Mouse (Mus musculus) lung, adult 2 months (tissue): ENCODE results near the gene Chd3.

ENCODE experiments used
- CTCF ChIP-seq: fragments of 200-500 bp; IDR thresholded peaks from 2 replicates; pipeline ENCODE4 v1.5.1; 2011; ENCODE audit warnings: mild to moderate bottlenecking, low read length, control low read depth; ENCODE audit not compliant: insufficient read depth
- POLR2A ChIP-seq: fragments of 200-500 bp; IDR thresholded peaks from 2 replicates; pipeline ENCODE4 v1.6.1; 2011; ENCODE audit warnings: low read depth, mild to moderate bottlenecking, control low read depth, low read length, borderline replicate concordance; ENCODE audit errors: extremely low read depth

DNA sequence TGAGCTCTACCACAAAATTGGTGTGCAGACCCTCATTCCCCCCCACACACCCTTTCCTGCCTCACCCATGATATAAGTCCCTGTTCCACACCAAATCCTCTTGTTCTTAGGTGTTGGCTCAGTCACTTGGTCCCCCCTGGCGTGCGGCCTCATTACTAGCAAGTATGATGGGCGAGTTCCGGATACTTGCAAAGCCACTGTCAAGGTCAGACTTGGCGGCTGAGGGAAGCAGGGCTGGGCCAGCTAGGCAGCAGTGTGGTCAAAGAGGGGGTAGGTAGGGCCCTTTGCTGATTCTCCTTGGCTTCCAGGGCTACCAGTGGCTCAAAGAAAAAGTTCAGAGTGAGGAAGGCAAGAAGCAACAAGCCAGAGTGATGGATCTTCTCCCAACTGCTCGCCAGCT lies 38.1 kb downstream of the Chd3 start:
- TF ChIP-seq CTCF (no peak), POLR2A (no peak)
